Mouse (Mus musculus): Measurements from ENCODE around the gene Cfdp1.

DNA sequence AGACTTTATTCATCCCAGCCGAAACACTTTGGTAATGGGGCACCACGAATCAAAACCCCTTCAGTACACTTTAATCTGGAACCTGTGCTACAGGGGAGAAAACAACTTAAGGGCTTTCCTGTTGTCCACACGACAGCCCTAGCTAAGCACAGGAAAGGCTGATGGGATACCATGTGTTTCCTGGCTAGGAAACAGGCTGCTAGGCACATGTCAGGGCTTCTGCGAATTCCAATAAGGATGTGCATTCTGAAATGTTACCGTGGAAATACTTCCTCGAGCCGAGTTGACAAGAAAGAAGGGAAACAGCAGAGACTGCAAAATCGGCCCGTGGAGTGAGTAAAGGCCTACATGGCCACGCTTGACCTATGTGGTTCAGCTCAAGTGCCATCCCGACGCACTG lies 34.1 kb downstream of the Cfdp1 start:
- no peak for TF ChIP-seq POLR2A (IDR thresholded peaks at IDR 0.05; ENCODE audit: control insufficient read depth, extremely low read depth, insufficient read depth, low read length, poor library complexity)
- no peak for TF ChIP-seq CTCF (IDR thresholded peaks at IDR 0.05; ENCODE audit: borderline replicate concordance, control insufficient read depth, extremely low read depth, insufficient read depth, low read length, poor library complexity)
